Mouse (Mus musculus) mouse embryonic stem cell (cell line): ENCODE results near the gene Nt5dc3.

Experiments
- in situ Hi-C, 2 experiments: fragments of 300-500 bp; cut with MboI; formaldehyde crosslinking; loops; 1 replicate in 1 of 2; 3 replicates in 1 of 2; pipeline ENCODE4 v1.14.3; 2019 to 2020; ENCODE audit warnings: low sequenced_read_pairs in 2 of 2, low pct_unique_long_range_greater_than_20kb in 1 of 2, mixed read lengths in 1 of 2; ENCODE audit not compliant: unreplicated experiment in 1 of 2

The Nt5dc3 gene

GRCm38 (mm10) chr10:86778398-86779116 lies at the start of gene Nt5dc3:
Gene Nt5dc3, plus strand, starts transcription at chr10:86779005.
- in situ Hi-C loops, result no loop called here

GRCm38 (mm10) chr10:86730823-86731499 lies 47.8 kb upstream of the Nt5dc3 start:
- in situ Hi-C loops, result no loop called here

GRCm38 (mm10) chr10:86731500-86731863 lies 47.3 kb upstream of the Nt5dc3 start:
- in situ Hi-C loops, result no loop called here

- in situ Hi-C loops, result no loop called here
Observed at GRCm38 (mm10) chr10:86735036-86735435, 43.8 kb upstream of the Nt5dc3 start.

GRCm38 (mm10) chr10:86742918-86743317 lies 35.9 kb upstream of the Nt5dc3 start:
- in situ Hi-C loops, result no loop called here

- in situ Hi-C loops, result no loop called here
Observed at GRCm38 (mm10) chr10:86744306-86744705, 34.5 kb upstream of the Nt5dc3 start.

- in situ Hi-C loops, result no loop called here
Observed at GRCm38 (mm10) chr10:86755816-86756502, 22.8 kb upstream of the Nt5dc3 start.

GRCm38 (mm10) chr10:86757724-86758123 lies 21.1 kb upstream of the Nt5dc3 start:
- in situ Hi-C loops, result no loop called here

GRCm38 (mm10) chr10:86758211-86758610 lies 20.6 kb upstream of the Nt5dc3 start:
- in situ Hi-C loops, result no loop called here

GRCm38 (mm10) chr10:86761236-86761635 lies 17.6 kb upstream of the Nt5dc3 start:
- in situ Hi-C loops, result no loop called here

GRCm38 (mm10) chr10:86761722-86762383 lies 17.0 kb upstream of the Nt5dc3 start:
- in situ Hi-C loops, result no loop called here

- in situ Hi-C loops, result no loop called here
Observed at GRCm38 (mm10) chr10:86762384-86762730, 16.4 kb upstream of the Nt5dc3 start.

- in situ Hi-C loops, result no loop called here
Observed at GRCm38 (mm10) chr10:86763672-86764071, 15.1 kb upstream of the Nt5dc3 start, which contains the start of gene Gm49358. Gene Gm49358, plus strand, starts transcription at chr10:86763972.

GRCm38 (mm10) chr10:86765344-86765966 lies 13.3 kb upstream of the Nt5dc3 start:
- in situ Hi-C loops, result no loop called here

- in situ Hi-C loops, result no loop called here
Observed at GRCm38 (mm10) chr10:86769216-86769615, 9.6 kb upstream of the Nt5dc3 start.

- in situ Hi-C loops, result no loop called here
Observed at GRCm38 (mm10) chr10:86769797-86770196, 9.0 kb upstream of the Nt5dc3 start.

GRCm38 (mm10) chr10:86771701-86772100 lies 7.1 kb upstream of the Nt5dc3 start:
- in situ Hi-C loops, result no loop called here

- in situ Hi-C loops, result no loop called here
Observed at GRCm38 (mm10) chr10:86772231-86772631, 6.6 kb upstream of the Nt5dc3 start.

GRCm38 (mm10) chr10:86773360-86773759 lies 5.4 kb upstream of the Nt5dc3 start:
- in situ Hi-C loops, result no loop called here
